Mouse (Mus musculus): ENCODE data around the gene Gm49325. TPM values are rescaled to one million over a fixed set of nuclear protein-coding genes. Genes with fewer than 3 reads are reported as not detected.

The Gm49325 gene
- polyA plus RNA-seq, 1 experiment from 2014 or later: 1.6 TPM

DNA sequence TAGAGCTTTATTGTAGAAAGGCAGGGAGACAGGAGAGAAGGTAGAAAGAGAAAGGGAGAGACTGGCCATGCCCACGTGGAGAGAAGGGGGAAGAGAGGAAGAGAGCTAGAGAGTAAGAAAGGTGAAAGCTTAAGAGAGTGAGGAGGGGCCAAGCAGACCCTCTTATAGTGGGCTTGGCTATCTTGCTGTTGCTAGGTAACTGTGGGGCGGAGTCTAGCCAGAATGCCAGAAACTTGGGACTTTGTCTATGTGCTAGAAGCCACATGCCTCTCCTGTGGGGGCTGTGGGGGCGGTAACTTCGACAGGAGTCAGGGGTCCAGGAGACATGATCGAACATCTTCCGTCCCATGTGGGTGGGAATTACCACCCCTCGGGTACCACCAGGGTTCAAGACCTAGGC, 36.5 kb upstream of the Gm49325 start:
- no peak overlapping the region for H3K9ac ChIP-seq (replicated peaks; ENCODE audit: low read length)
- no peaks in the 10 kb centered on the region for H3K9me3 ChIP-seq (replicated peaks; ENCODE audit: control insufficient read depth, low read length)
- H3K4me2 ChIP-seq (ENCODE audit: low read depth, low read length): no peak overlapping the region
- H3K4me1 ChIP-seq (ENCODE audit: control insufficient read depth, insufficient read depth, low read length): no peaks in the 10 kb centered on the region
- WGBS: 40% methylated on average over 7 of the region's 7 CpGs
- no peak overlapping the region for H3K27ac ChIP-seq (replicated peaks; ENCODE audit: low read depth, low read length)
- no peak for ATAC-seq (replicated peaks; ENCODE audit: insufficient number of reproducible peaks, low FRiP score, low TSS enrichment, low read depth)
- no peak overlapping the region for H3K4me3 ChIP-seq (ENCODE audit: low read depth, low read length)
- H3K36me3 ChIP-seq (replicated peaks; ENCODE audit: control insufficient read depth, insufficient read depth, low read depth, low read length): no peaks in the 10 kb centered on the region
- no peaks in the 10 kb centered on the region for H3K27me3 ChIP-seq (ENCODE audit: control insufficient read depth, insufficient read depth, low read length)
- DNase-seq (ENCODE audit: low spot score): no peak

GRCm38 (mm10) chr10:77569973-77570658, 35.9 kb upstream of the Gm49325 start:
- Histone ChIP-seq H3K4me1 (ENCODE audit: control insufficient read depth, insufficient read depth, low read length) (no peaks in the 10 kb centered on the region), H3K4me2 (ENCODE audit: low read depth, low read length) (no peak overlapping the region), H3K27me3 (ENCODE audit: control insufficient read depth, insufficient read depth, low read length) (no peaks in the 10 kb centered on the region), H3K36me3 (replicated peaks; ENCODE audit: control insufficient read depth, insufficient read depth, low read depth, low read length) (no peaks in the 10 kb centered on the region), H3K4me3 (ENCODE audit: low read depth, low read length) (no peak overlapping the region), H3K27ac (replicated peaks; ENCODE audit: low read depth, low read length) (no peak overlapping the region), H3K9ac (replicated peaks; ENCODE audit: low read length) (no peak overlapping the region), H3K9me3 (replicated peaks; ENCODE audit: control insufficient read depth, low read length) (no peaks in the 10 kb centered on the region)
- DNase-seq (ENCODE audit: low spot score): peak; percentile 39
- WGBS: 51% methylated on average over 6 of the region's 6 CpGs
- ATAC-seq (replicated peaks; ENCODE audit: insufficient number of reproducible peaks, low FRiP score, low TSS enrichment, low read depth): no peak

- Histone ChIP-seq H3K27me3 (ENCODE audit: control insufficient read depth, insufficient read depth, low read length) (no peaks in the 10 kb centered on the region), H3K4me2 (ENCODE audit: low read depth, low read length) (no peak overlapping the region), H3K27ac (replicated peaks; ENCODE audit: low read depth, low read length) (no peak overlapping the region), H3K4me3 (ENCODE audit: low read depth, low read length) (no peak overlapping the region), H3K4me1 (ENCODE audit: control insufficient read depth, insufficient read depth, low read length) (no peaks in the 10 kb centered on the region), H3K9ac (replicated peaks; ENCODE audit: low read length) (no peak overlapping the region), H3K9me3 (replicated peaks; ENCODE audit: control insufficient read depth, low read length) (no peaks in the 10 kb centered on the region), H3K36me3 (replicated peaks; ENCODE audit: control insufficient read depth, insufficient read depth, low read depth, low read length) (no peaks in the 10 kb centered on the region)
- peak; percentile 36 for DNase-seq (ENCODE audit: low spot score)
- ATAC-seq (replicated peaks; ENCODE audit: insufficient number of reproducible peaks, low FRiP score, low TSS enrichment, low read depth): no peak
- 24% methylated on average over 3 of the region's 3 CpGs for WGBS
These were observed 33.8 kb upstream of the Gm49325 start for GRCm38 (mm10) chr10:77572225-77572624.

GRCm38 (mm10) chr10:77573162-77573561, 32.8 kb upstream of the Gm49325 start:
- no peaks in the 10 kb centered on the region for H3K4me1 ChIP-seq (ENCODE audit: control insufficient read depth, insufficient read depth, low read length)
- ATAC-seq (replicated peaks; ENCODE audit: insufficient number of reproducible peaks, low FRiP score, low TSS enrichment, low read depth) (no peak), DNase-seq (ENCODE audit: low spot score) (no peak)
- H3K9ac ChIP-seq (replicated peaks; ENCODE audit: low read length): no peak overlapping the region
- H3K36me3 ChIP-seq (replicated peaks; ENCODE audit: control insufficient read depth, insufficient read depth, low read depth, low read length): no peaks in the 10 kb centered on the region
- H3K4me3 ChIP-seq (ENCODE audit: low read depth, low read length): no peak overlapping the region
- H3K27ac ChIP-seq (replicated peaks; ENCODE audit: low read depth, low read length): no peak overlapping the region
- no peaks in the 10 kb centered on the region for H3K9me3 ChIP-seq (replicated peaks; ENCODE audit: control insufficient read depth, low read length)
- no peaks in the 10 kb centered on the region for H3K27me3 ChIP-seq (ENCODE audit: control insufficient read depth, insufficient read depth, low read length)
- no peak overlapping the region for H3K4me2 ChIP-seq (ENCODE audit: low read depth, low read length)
- 70% methylated on average over 1 of the region's 1 CpGs for WGBS

DNA sequence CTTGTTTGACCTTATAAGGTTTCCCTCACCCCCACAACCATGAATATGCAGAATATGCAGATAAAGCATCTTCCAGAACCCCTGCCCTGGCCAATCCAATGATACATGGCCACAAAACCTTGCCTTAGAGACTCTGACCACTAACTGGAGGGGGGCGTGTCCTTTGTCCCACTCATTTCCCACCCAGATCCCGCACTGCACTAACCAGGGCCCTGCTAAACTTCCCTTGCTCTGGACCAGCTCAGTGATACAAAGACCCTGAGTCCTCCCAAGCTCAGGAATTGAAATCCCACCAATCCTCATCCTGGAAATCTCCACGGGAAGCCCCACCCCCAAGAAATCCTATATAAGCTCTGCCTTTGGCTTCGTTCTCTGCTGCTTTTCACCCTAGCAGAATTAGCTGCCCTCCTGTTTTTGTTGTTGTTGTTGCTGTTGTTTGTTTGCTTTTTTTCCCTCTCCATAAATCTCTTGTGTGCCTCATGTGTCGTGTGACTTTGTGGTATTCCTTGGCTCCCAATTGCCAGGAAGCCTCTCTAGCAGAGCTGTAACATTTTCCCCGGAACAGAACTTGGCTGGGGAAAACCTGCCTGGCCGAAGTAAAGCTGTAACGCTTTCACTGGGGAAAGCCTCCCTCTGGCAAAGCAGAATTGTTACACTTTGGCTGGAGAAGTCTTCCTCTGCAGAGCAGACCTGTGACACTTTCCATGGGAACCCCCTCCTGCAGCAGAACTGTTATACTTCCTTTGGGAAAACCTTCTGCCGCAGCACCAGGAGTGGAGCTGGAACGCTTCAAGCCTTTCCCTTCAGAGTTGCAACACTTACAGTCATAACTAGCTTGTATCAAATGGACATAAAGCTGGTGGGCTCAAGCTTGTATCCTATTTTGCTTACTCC, 25.7 kb upstream of the Gm49325 start:
- ATAC-seq (replicated peaks; ENCODE audit: insufficient number of reproducible peaks, low FRiP score, low TSS enrichment, low read depth) (no peak), DNase-seq (ENCODE audit: low spot score) (no peak)
- Histone ChIP-seq H3K9me3 (replicated peaks; ENCODE audit: control insufficient read depth, low read length) (no peaks in the 10 kb centered on the region), H3K4me2 (ENCODE audit: low read depth, low read length) (no peak overlapping the region), H3K4me3 (ENCODE audit: low read depth, low read length) (no peak overlapping the region), H3K9ac (replicated peaks; ENCODE audit: low read length) (no peak overlapping the region), H3K27me3 (ENCODE audit: control insufficient read depth, insufficient read depth, low read length) (no peaks in the 10 kb centered on the region), H3K27ac (replicated peaks; ENCODE audit: low read depth, low read length) (no peak overlapping the region), H3K36me3 (replicated peaks; ENCODE audit: control insufficient read depth, insufficient read depth, low read depth, low read length) (no peaks in the 10 kb centered on the region), H3K4me1 (ENCODE audit: control insufficient read depth, insufficient read depth, low read length) (no peaks in the 10 kb centered on the region)
- WGBS: 60% methylated on average over 10 of the region's 10 CpGs

GRCm38 (mm10) chr10:77581023-77581407, 25.0 kb upstream of the Gm49325 start:
- no peaks in the 10 kb centered on the region for H3K4me1 ChIP-seq (ENCODE audit: control insufficient read depth, insufficient read depth, low read length)
- ATAC-seq (replicated peaks; ENCODE audit: insufficient number of reproducible peaks, low FRiP score, low TSS enrichment, low read depth) (peak; percentile 41), DNase-seq (ENCODE audit: low spot score) (no peak)
- peak overlapping the region; percentile 74 for H3K9ac ChIP-seq (replicated peaks; ENCODE audit: low read length)
- no peaks in the 10 kb centered on the region for H3K9me3 ChIP-seq (replicated peaks; ENCODE audit: control insufficient read depth, low read length)
- H3K36me3 ChIP-seq (replicated peaks; ENCODE audit: control insufficient read depth, insufficient read depth, low read depth, low read length): no peaks in the 10 kb centered on the region
- no peaks in the 10 kb centered on the region for H3K27me3 ChIP-seq (ENCODE audit: control insufficient read depth, insufficient read depth, low read length)
- WGBS: 11% methylated on average over 8 of the region's 8 CpGs
- 0 out of 2 replicates have a peak overlapping the region, but pooled peaks have one; percentile 7 for H3K27ac ChIP-seq (replicated peaks; ENCODE audit: low read depth, low read length)
- H3K4me2 ChIP-seq (ENCODE audit: low read depth, low read length): peak overlapping the region; percentile 69
- peak overlapping the region; percentile 67 for H3K4me3 ChIP-seq (ENCODE audit: low read depth, low read length)

DNA sequence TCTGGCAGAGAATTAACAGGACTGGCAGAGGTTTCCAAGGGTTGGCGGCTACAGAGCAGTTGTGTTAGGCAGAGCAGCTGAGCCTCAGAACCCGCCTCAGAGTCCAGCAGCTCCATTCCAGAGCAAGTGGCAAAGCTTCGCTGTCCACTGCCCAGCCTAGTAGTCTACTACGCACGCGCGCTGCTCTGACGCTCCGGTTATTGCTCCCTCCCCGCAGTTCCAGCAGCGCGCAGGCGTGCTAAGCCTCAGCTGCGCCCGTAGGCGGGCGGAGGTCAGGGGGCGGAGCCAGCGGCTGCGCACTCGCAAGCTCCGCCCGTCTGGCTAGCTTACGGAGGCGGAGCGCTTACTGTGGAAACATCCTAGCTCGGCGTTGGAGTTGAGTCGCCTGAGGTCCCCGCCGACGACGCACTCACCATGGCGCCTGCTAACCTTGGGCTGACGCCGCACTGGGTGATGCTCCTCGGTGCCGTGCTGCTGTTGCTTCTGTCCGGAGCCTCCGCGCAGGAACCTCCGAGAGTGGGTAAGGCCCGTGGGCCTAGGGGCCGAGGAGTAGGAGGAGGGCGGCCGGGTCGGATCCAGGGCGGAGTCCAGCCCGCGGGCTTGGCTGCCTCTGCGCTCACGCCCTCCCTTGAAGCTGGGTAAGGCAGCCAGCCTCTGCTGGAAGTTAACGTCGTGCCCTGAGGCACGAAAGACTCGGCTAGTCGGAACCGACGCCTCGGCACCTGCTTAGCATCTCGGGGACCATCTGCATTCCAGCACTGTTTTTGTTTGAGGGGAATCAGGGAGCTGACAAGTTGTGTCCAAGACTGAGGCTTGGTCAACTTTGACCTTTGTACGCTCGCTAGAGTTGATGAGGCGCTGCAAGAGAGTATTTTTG, 24.4 kb upstream of the Gm49325 start, which contains the start of gene Pttg1ip:
Pttg1ip (plus strand) TSS at position 313 of the 877 bp plus-strand sequence.
- under 1% methylated on average over 61 of the region's 64 CpGs for WGBS
- peak within 1 kb of the TSS; percentile 74 for H3K9ac ChIP-seq (replicated peaks; ENCODE audit: low read length)

More for the DNA sequence above, 24.4 kb upstream of the Gm49325 start, which contains the start of gene Pttg1ip:
- peak; percentile 97 for ATAC-seq (replicated peaks; ENCODE audit: insufficient number of reproducible peaks, low FRiP score, low TSS enrichment, low read depth)
- Histone ChIP-seq H3K4me3 (ENCODE audit: low read depth, low read length) (peak within 1 kb of the TSS; percentile 67), H3K27ac (replicated peaks; ENCODE audit: low read depth, low read length) (peak within 1 kb of the TSS; percentile 78), H3K9me3 (replicated peaks; ENCODE audit: control insufficient read depth, low read length) (no peaks in the 10 kb centered on the region), H3K27me3 (ENCODE audit: control insufficient read depth, insufficient read depth, low read length) (no peaks in the 10 kb centered on the region), H3K4me1 (ENCODE audit: control insufficient read depth, insufficient read depth, low read length) (no peaks in the 10 kb centered on the region), H3K36me3 (replicated peaks; ENCODE audit: control insufficient read depth, insufficient read depth, low read depth, low read length) (no peaks in the 10 kb centered on the region; the same call in 1 of the 2 replicates), H3K4me2 (ENCODE audit: low read depth, low read length) (peak within 1 kb of the TSS; percentile 69)
- DNase-seq (ENCODE audit: low spot score): peak; percentile 98

Measured in embryonic facial prominence, embryonic 11.5 days (tissue).